Mouse (Mus musculus) forebrain, embryonic 14.5 days (tissue): ENCODE data around the gene Zfp143. TPM values are rescaled to one million over a fixed set of nuclear protein-coding genes. Genes with fewer than 3 reads are reported as not detected.
"Not testable (repeated sequence)": the region's sequence is repeated elsewhere in the genome, so short reads cannot be mapped to it uniquely, and the experiment has no call there.

ENCODE experiments used
- ATAC-seq: fragments of 200-750 bp; cut with Nextera tagmentation; 2 replicates; pipeline ENCODE4 v1.8.0; 2017; ENCODE audit warnings: mild to moderate bottlenecking, moderate library complexity
- DNase-seq: peaks from one replicate; pipeline ENCODE4 v3.0.0-alpha.2; 2015; ENCODE audit warnings: low spot score
- H3K27ac ChIP-seq: fragments of 300-500 bp; sonication (generic); 2 replicates; pipeline ENCODE4 v1.5.1; 2014; ENCODE audit warnings: low read depth, mild to moderate bottlenecking, control low read depth, low read length, moderate library complexity
- H3K27me3 ChIP-seq: fragments of 300-500 bp; sonication (generic); replicated peaks from 2 replicates; pipeline ENCODE4 v1.6.1; 2014; ENCODE audit warnings: low read length, control low read depth, mixed read lengths; ENCODE audit not compliant: control insufficient read depth, insufficient read depth
- H3K36me3 ChIP-seq: fragments of 300-500 bp; sonication (generic); 2 replicates; pipeline ENCODE4 v1.6.1; 2014; ENCODE audit warnings: low read length, control low read depth; ENCODE audit not compliant: control insufficient read depth, insufficient read depth
- H3K4me1 ChIP-seq: fragments of 300-500 bp; sonication (generic); 2 replicates; pipeline ENCODE4 v1.6.1; 2014; ENCODE audit warnings: antibody characterized with exemption, low read length, control low read depth; ENCODE audit not compliant: control insufficient read depth, insufficient read depth
- H3K4me2 ChIP-seq: fragments of 300-500 bp; sonication (generic); 2 replicates; pipeline ENCODE4 v1.6.1; 2014; ENCODE audit warnings: mild to moderate bottlenecking, control low read depth, low read length
- H3K4me3 ChIP-seq: fragments of 300-500 bp; sonication (generic); 2 replicates; pipeline ENCODE4 v1.5.1; 2014; ENCODE audit warnings: low read depth, low read length, control low read depth
- H3K9ac ChIP-seq: fragments of 300-500 bp; sonication (generic); 2 replicates; pipeline ENCODE4 v1.6.1; 2014; ENCODE audit warnings: mild to moderate bottlenecking, low read length, control low read depth, moderate library complexity
- H3K9me3 ChIP-seq: fragments of 300-500 bp; sonication (generic); replicated peaks from 2 replicates; pipeline ENCODE4 v1.6.1; 2016; ENCODE audit warnings: low read length, control low read depth, mixed read lengths; ENCODE audit not compliant: control insufficient read depth
- WGBS: fragments of 180-500 bp; shearing (Covaris S2); extraction: QIAGEN DNeasy Blood & Tissue Kit; methylation state at CpG from one replicate; pipeline ENCODE4 v1.1.7; 2014; 5-methylcytosine and 5-hydroxymethylcytosine counted together
- polyA plus RNA-seq: library from polyadenylated mRNA; unstranded; fragments of >200 nt; fragmentation: Nextera tagmentation; extraction: Ambion mirVana; gene quantifications from 2 replicates; pipeline ENCODE4 v1.2.1, GENCODE M21; 2014

The Zfp143 gene
- polyA plus RNA-seq, 1 experiment from 2014 or later = 27.3 TPM

- Histone ChIP-seq H3K27me3 (no peaks in the 10 kb centered on the region), H3K9me3 (no peaks in the 10 kb centered on the region), H3K9ac (peak within 1 kb of the TSS; percentile 78), H3K4me1 (0 out of 2 replicates have a peak, but pooled peaks cover 4% of the 10 kb centered on the region), H3K4me3 (peak within 1 kb of the TSS; percentile 97), H3K27ac (peak within 1 kb of the TSS; percentile 87), H3K36me3 (no peaks in the 10 kb centered on the region), H3K4me2 (peak within 1 kb of the TSS; percentile 84)
- under 1% methylated on average over 66 of the region's 81 CpGs for WGBS
- ATAC-seq (peak; percentile 98), DNase-seq (peak; percentile 98)
Measured at GRCm38 (mm10) chr7:110121516-110122288, 60.7 kb downstream of the Zfp143 start, which contains the start of gene Wee1. TSS of gene Wee1 (plus strand) at chr7:110122046.

DNA sequence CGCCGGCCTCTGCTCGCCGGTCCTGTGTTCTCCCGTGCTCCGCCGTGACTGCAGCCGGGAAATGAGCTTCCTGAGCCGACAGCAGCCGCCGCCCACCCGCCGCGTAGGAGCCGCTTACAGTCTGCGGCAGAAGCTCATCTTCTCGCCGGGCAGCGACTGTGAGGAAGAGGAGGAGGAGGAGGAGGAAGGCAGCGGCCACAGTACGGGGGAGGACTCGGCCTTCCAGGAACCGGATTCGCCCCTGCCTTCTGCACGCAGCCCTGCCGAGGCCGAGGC, 61.2 kb downstream of the Zfp143 start:
- no peak for ATAC-seq
- no peak for DNase-seq
- no peaks in the 10 kb centered on the region for H3K9me3 ChIP-seq
- 0 out of 2 replicates have a peak, but pooled peaks cover 3% of the 10 kb centered on the region for H3K36me3 ChIP-seq
- H3K9ac ChIP-seq = peak overlapping the region; percentile 78
- peak overlapping the region; percentile 84 for H3K4me2 ChIP-seq
- no peaks in the 10 kb centered on the region for H3K27me3 ChIP-seq
- under 1% methylated on average over 25 of the region's 27 CpGs for WGBS
- H3K4me3 ChIP-seq = peak overlapping the region; percentile 97
- H3K27ac ChIP-seq = peak overlapping the region; percentile 87
- H3K4me1 ChIP-seq = 0 out of 2 replicates have a peak, but pooled peaks cover 4% of the 10 kb centered on the region

- peak; percentile 27 for ATAC-seq
- under 1% methylated on average over 66 of the region's 74 CpGs for WGBS
- Histone ChIP-seq H3K4me3 (peak overlapping the region; percentile 97), H3K27ac (peak overlapping the region; percentile 87), H3K4me2 (peak overlapping the region; percentile 84), H3K9ac (peak overlapping the region; percentile 78), H3K27me3 (no peaks in the 10 kb centered on the region), H3K36me3 (0 out of 2 replicates have a peak, but pooled peaks cover 5% of the 10 kb centered on the region), H3K4me1 (0 out of 2 replicates have a peak, but pooled peaks cover 4% of the 10 kb centered on the region), H3K9me3 (no peaks in the 10 kb centered on the region)
- DNase-seq = peak; percentile 64
Measured at GRCm38 (mm10) chr7:110122565-110123422, 61.8 kb downstream of the Zfp143 start.

DNA sequence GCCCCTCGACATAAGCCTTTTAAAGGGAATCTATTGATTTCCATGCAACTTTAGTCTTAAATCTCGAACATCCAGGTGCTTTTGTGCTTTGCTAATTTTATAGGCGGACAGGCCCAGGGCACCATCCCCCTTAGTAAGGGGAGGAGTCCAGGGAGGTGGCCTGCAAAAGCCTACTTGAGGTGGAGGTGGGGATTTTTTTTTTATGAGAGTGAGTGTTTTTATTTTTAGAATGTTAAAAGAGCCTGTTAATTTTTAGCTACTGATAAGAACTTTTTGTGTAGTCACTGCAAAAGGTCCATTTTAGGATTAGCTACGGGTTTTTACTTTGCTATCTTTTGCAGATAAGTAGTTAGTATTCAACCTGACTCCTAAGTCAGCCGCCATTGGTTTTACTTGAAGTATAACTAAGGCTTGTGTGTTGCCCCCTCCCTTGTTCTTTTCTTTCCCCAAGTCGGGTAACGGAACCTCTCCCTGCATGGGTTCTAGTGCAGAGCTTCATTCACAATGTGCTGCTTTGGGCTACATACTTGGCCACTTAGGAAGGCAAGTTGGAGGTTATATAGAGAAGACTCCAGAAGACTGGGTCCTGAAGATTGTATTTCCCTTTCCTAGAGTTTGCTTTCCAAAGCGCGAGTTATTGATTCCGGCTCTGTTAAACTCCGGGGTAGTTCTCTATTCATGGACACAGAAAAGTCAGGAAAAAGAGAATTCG, 63.0 kb downstream of the Zfp143 start:
- Histone ChIP-seq H3K27ac (no peak overlapping the region), H3K4me2 (peak overlapping the region; percentile 84), H3K9ac (peak overlapping the region; percentile 78), H3K4me3 (peak overlapping the region; percentile 97), H3K4me1 (0 out of 2 replicates have a peak, but pooled peaks cover 4% of the 10 kb centered on the region), H3K27me3 (no peaks in the 10 kb centered on the region), H3K36me3 (0 out of 2 replicates have a peak, but pooled peaks cover 5% of the 10 kb centered on the region), H3K9me3 (no peaks in the 10 kb centered on the region)
- 49% methylated on average over 12 of the region's 12 CpGs for WGBS
- no peak for DNase-seq
- ATAC-seq = no peak

DNA sequence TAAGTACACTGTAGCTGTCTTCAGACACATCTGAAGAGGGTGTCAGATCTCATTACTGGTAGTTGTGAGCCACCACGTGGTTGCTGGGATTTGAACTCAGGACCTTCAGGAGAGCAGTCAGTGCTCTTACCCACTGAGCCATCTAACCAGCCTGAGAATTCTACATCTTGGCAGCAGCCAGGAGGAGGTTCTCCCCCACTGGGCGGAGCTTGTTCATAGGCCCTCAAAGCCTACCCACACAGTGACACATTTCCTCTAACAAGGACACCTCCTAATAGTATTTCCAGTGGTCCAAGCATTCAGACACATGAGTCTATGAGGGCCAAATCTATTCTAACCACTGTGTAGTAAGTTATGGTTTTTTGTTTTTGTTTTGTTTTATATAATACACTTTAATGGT, 67.5 kb downstream of the Zfp143 start:
- Histone ChIP-seq H3K9me3 (no peaks in the 10 kb centered on the region), H3K27ac (no peak overlapping the region), H3K9ac (no peak overlapping the region), H3K4me2 (no peak overlapping the region), H3K4me1 (0 out of 2 replicates have a peak, but pooled peaks cover 4% of the 10 kb centered on the region), H3K36me3 (peaks cover 28% of the 10 kb centered on the region), H3K27me3 (no peaks in the 10 kb centered on the region), H3K4me3 (no peak overlapping the region)
- DNase-seq (no peak), ATAC-seq (no peak)
- WGBS = 87% methylated on average over 2 of the region's 2 CpGs

DNA sequence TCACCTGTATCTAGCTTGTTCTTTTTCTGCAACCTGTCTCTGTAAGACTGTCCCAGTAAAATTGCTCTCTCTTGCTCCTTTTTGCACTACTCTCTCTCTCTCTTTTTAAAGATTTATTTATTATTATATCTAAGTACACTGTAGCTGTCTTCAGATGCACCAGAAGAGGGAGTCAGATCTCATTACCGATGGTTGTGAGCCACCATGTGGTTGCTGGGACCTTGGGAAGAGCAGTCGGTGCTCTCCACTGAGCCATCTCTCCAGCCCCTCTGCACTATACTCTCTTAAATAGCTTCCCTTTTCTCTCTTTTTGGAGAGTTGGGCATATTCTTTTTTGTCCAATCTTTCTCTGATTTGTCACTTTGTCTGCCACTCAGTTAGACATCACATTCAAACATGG, 71.3 kb downstream of the Zfp143 start:
- H3K9me3 ChIP-seq, H3K4me2 ChIP-seq, H3K9ac ChIP-seq, DNase-seq, H3K4me3 ChIP-seq, H3K4me1 ChIP-seq, H3K27me3 ChIP-seq, H3K27ac ChIP-seq, ATAC-seq: not testable (repeated sequence)
- peaks cover 46% of the 10 kb centered on the region for H3K36me3 ChIP-seq
- WGBS = 73% methylated on average over 2 of the region's 2 CpGs

- Histone ChIP-seq H3K4me3 (no peak overlapping the region), H3K4me2 (no peak overlapping the region), H3K9me3 (no peaks in the 10 kb centered on the region), H3K4me1 (no peaks in the 10 kb centered on the region), H3K9ac (no peak overlapping the region), H3K36me3 (peaks cover 57% of the 10 kb centered on the region), H3K27me3 (no peaks in the 10 kb centered on the region), H3K27ac (no peak overlapping the region)
- no peak for DNase-seq
- 100% methylated on average over 5 of the region's 5 CpGs for WGBS
- no peak for ATAC-seq
Measured at GRCm38 (mm10) chr7:110133988-110134387, 73.0 kb downstream of the Zfp143 start.

- Histone ChIP-seq H3K27ac (no peak overlapping the region), H3K4me2 (no peak overlapping the region), H3K27me3 (no peaks in the 10 kb centered on the region), H3K36me3 (peaks cover 70% of the 10 kb centered on the region), H3K9ac (no peak overlapping the region), H3K4me1 (no peaks in the 10 kb centered on the region), H3K4me3 (no peak overlapping the region), H3K9me3 (no peaks in the 10 kb centered on the region)
- 90% methylated on average over 2 of the region's 2 CpGs for WGBS
- DNase-seq (no peak), ATAC-seq (no peak)
Measured at GRCm38 (mm10) chr7:110138538-110138937, 77.5 kb downstream of the Zfp143 start.
